Mouse (Mus musculus) ES-Bruce4 (cell line): ENCODE measurements around the gene Bag3. TPM values are rescaled to one million over a fixed set of nuclear protein-coding genes. Genes with fewer than 3 reads are reported as not detected.

Source experiments
- H3K27ac ChIP-seq: 2 replicates; pipeline ENCODE4 v1.5.1; 2012; ENCODE audit warnings: low read length, inconsistent platforms; ENCODE audit not compliant: insufficient read depth
- H3K27me3 ChIP-seq: 2 replicates; pipeline ENCODE4 v1.6.1; 2012; ENCODE audit warnings: mild to moderate bottlenecking, low read length, inconsistent platforms; ENCODE audit not compliant: control insufficient read depth, poor library complexity, insufficient read depth, severe bottlenecking
- H3K36me3 ChIP-seq: 2 replicates; pipeline ENCODE4 v1.6.1; 2012; ENCODE audit warnings: inconsistent platforms, mild to moderate bottlenecking, low read length, moderate library complexity; ENCODE audit not compliant: control insufficient read depth, poor library complexity, insufficient read depth, severe bottlenecking
- H3K4me1 ChIP-seq: one replicate; pipeline ENCODE4 v1.8.1; 2011; ENCODE audit warnings: low read length; ENCODE audit not compliant: control insufficient read depth, insufficient read depth
- H3K4me3 ChIP-seq: 2 replicates; pipeline ENCODE4 v1.5.1; 2011; ENCODE audit warnings: low read depth, mild to moderate bottlenecking, low read length
- H3K9ac ChIP-seq: 2 replicates; pipeline ENCODE4 v1.6.1; 2012; ENCODE audit warnings: low read depth, mild to moderate bottlenecking, inconsistent platforms; ENCODE audit not compliant: poor library complexity, severe bottlenecking
- H3K9me3 ChIP-seq: replicated peaks from 2 replicates; pipeline ENCODE4 v1.6.1; 2012; ENCODE audit warnings: mild to moderate bottlenecking, low read length, inconsistent platforms; ENCODE audit not compliant: control insufficient read depth, poor library complexity, insufficient read depth, severe bottlenecking
- CTCF ChIP-seq: IDR thresholded peaks from one replicate; pipeline ENCODE4 v1.8.1; 2011; ENCODE audit warnings: low read depth, low read length
- EP300 ChIP-seq: IDR thresholded peaks from 2 replicates; pipeline ENCODE4 v1.6.1; 2011; ENCODE audit warnings: low read depth, low read length; ENCODE audit not compliant: insufficient read depth
- POLR2A ChIP-seq: IDR thresholded peaks from one replicate; pipeline ENCODE4 v1.8.1; 2011; ENCODE audit warnings: low read length; ENCODE audit not compliant: insufficient read depth
- polyA plus RNA-seq: library from polyadenylated mRNA; stranded (reverse); fragments of >200 nt; gene quantifications from 2 replicates; pipeline ENCODE4 v1.2.4, GENCODE M21; 2011; ENCODE audit warnings: low read depth; ENCODE audit not compliant: missing spikeins, insufficient read depth, insufficient read length

Bag3 gene
- polyA plus RNA-seq, 1 experiment: 28.4 TPM

GRCm38 (mm10) chr7:128524641-128525040 is 1.2 kb downstream of the Bag3 start:
- Histone ChIP-seq H3K9ac (peak overlapping the region; percentile 72; the same call in 1 of the 2 replicates), H3K27ac (no peak overlapping the region), H3K4me1 (no peaks in the 10 kb centered on the region), H3K36me3 (no peaks in the 10 kb centered on the region), H3K4me3 (no peak overlapping the region), H3K9me3 (no peaks in the 10 kb centered on the region), H3K27me3 (0 out of 2 replicates have a peak, but pooled peaks cover 2% of the 10 kb centered on the region)
- no peak for TF ChIP-seq EP300
- no peak for TF ChIP-seq CTCF
- no peak for TF ChIP-seq POLR2A

- Histone ChIP-seq H3K4me3 (no peak overlapping the region), H3K36me3 (no peaks in the 10 kb centered on the region), H3K9me3 (no peaks in the 10 kb centered on the region), H3K27me3 (0 out of 2 replicates have a peak, but pooled peaks cover 2% of the 10 kb centered on the region), H3K4me1 (peaks cover 2% of the 10 kb centered on the region), H3K27ac (no peak overlapping the region), H3K9ac (no peak overlapping the region)
- TF ChIP-seq CTCF (no peak), EP300 (no peak), POLR2A (no peak)
Observed at GRCm38 (mm10) chr7:128526611-128527010, 3.2 kb downstream of the Bag3 start.

GRCm38 (mm10) chr7:128528596-128528995 is 5.2 kb downstream of the Bag3 start:
- H3K4me1 ChIP-seq: peaks cover 10% of the 10 kb centered on the region
- H3K27ac ChIP-seq: no peak overlapping the region
- no peak overlapping the region for H3K4me3 ChIP-seq
- no peak for TF ChIP-seq EP300
- no peak for TF ChIP-seq CTCF
- no peak for TF ChIP-seq POLR2A
- H3K9me3 ChIP-seq: no peaks in the 10 kb centered on the region
- no peaks in the 10 kb centered on the region for H3K27me3 ChIP-seq
- H3K36me3 ChIP-seq: no peaks in the 10 kb centered on the region
- H3K9ac ChIP-seq: no peak overlapping the region

GRCm38 (mm10) chr7:128529126-128529525 is 5.7 kb downstream of the Bag3 start:
- Histone ChIP-seq H3K9me3 (no peaks in the 10 kb centered on the region), H3K4me1 (peaks cover 10% of the 10 kb centered on the region), H3K27me3 (no peaks in the 10 kb centered on the region), H3K36me3 (no peaks in the 10 kb centered on the region), H3K4me3 (no peak overlapping the region), H3K27ac (no peak overlapping the region), H3K9ac (no peak overlapping the region)
- TF ChIP-seq CTCF (no peak), POLR2A (no peak), EP300 (no peak)

- no peak overlapping the region for H3K9ac ChIP-seq
- no peaks in the 10 kb centered on the region for H3K36me3 ChIP-seq
- no peaks in the 10 kb centered on the region for H3K9me3 ChIP-seq
- H3K4me3 ChIP-seq: no peak overlapping the region
- peaks cover 10% of the 10 kb centered on the region for H3K4me1 ChIP-seq
- TF ChIP-seq POLR2A (no peak), CTCF (no peak), EP300 (no peak)
- no peaks in the 10 kb centered on the region for H3K27me3 ChIP-seq
- no peak overlapping the region for H3K27ac ChIP-seq
Observed at GRCm38 (mm10) chr7:128529574-128530051, 6.2 kb downstream of the Bag3 start.

GRCm38 (mm10) chr7:128531031-128531430 is 7.6 kb downstream of the Bag3 start:
- no peaks in the 10 kb centered on the region for H3K36me3 ChIP-seq
- no peak overlapping the region for H3K9ac ChIP-seq
- no peaks in the 10 kb centered on the region for H3K27me3 ChIP-seq
- H3K27ac ChIP-seq: no peak overlapping the region
- TF ChIP-seq EP300 (0 out of 2 replicates have a peak, but pooled peaks have one; percentile 19), CTCF (no peak), POLR2A (no peak)
- peaks cover 12% of the 10 kb centered on the region for H3K4me1 ChIP-seq
- no peaks in the 10 kb centered on the region for H3K9me3 ChIP-seq
- no peak overlapping the region for H3K4me3 ChIP-seq
